Mouse (Mus musculus) urinary bladder, postnatal 4 days (tissue): Measurements from ENCODE around the gene Bub1.

Source experiments
- DNase-seq, 2 experiments: peaks; one replicate each; pipeline ENCODE4 v3.0.0; 2021 to 2022; ENCODE audit warnings: low spot score in 2 of 2

Gene Bub1

DNA sequence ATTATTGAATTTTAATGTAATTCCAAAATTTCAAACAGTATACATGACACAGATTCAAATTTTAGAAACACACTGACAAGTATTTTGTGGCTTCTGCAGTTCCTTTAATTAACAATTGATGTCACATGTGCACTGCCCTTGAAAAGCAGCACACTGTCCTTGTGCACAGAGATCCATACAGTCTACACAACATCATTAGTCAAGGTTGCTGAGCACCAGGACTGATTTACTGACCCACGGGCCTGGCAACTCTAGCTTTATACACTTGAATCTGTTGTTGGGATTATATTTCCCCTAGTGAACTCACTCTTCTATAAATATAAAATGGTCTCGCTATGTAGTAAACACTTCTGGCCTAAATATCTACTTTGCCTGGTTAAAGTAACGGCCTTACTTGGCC lies 56.7 kb downstream of the Bub1 start:
- DNase-seq, result no peak

DNA sequence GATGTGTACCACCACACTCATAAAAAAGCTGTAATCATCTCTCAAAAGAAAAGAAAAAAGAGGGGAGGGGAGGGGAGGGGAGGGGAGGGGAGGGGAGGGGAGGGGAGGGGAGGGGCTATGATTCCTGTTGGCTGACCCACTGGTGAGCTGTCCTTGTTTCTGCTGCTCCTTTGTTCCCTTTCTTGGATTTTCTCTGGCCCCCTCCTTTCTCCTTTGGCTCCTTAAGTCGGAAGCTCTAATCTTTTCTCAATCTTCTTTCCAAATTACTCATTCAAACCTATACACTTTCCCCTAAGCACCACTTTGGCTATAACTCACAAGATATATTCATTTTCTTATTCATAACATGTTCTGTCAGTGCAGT lies 57.1 kb downstream of the Bub1 start:
- no peak for DNase-seq

DNA sequence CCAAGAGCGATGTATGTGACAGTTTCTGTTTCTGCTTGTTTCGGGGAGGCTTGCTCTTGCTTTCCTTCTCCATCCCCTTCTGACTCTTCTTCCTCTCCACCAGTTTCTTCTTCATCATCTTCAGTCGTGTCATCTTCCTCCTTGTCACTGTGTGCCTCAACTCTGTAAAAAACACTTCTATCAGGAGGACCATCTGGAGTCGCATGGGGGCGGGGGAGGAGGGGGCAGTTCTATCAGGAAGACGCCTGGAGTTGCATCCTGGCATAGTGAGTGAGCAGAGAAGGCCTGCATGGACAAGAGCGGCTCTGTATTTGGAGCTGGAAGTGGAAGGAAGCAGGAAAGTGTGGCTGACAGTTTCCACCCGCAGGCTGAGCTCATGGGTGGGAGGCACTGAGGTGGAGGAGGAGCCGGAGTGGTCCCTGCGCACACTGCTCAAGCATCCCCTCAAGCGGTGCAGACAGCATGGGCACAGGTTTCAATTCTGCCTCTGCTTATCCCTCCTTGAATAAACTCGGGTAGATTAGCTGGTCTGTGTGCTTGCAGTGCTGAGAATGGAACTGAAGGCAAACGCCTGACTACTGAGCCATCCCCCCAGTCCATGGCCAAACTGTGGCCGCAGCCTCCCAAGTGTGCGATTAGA lies 57.6 kb downstream of the Bub1 start:
- DNase-seq, result no peak

DNA sequence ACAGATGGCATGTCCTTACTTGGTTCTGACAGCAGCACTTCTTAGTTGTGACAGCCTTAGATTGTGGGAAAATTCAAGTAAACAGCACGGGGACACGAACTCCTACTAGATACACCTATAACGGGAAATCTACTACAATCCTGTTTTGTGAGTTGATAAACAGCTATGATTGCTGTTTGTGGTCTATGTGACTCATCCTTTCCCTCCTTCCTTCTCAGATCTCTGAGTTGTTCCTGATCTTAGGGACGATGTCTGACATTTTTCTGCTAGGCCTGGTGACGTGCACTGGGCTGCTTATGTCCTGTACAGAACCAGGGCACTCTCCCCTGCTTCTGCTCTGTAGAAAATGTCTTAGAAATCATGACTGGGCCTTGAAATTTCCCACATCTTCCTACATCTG lies 70.1 kb downstream of the Bub1 start:
- no peak for DNase-seq

DNA sequence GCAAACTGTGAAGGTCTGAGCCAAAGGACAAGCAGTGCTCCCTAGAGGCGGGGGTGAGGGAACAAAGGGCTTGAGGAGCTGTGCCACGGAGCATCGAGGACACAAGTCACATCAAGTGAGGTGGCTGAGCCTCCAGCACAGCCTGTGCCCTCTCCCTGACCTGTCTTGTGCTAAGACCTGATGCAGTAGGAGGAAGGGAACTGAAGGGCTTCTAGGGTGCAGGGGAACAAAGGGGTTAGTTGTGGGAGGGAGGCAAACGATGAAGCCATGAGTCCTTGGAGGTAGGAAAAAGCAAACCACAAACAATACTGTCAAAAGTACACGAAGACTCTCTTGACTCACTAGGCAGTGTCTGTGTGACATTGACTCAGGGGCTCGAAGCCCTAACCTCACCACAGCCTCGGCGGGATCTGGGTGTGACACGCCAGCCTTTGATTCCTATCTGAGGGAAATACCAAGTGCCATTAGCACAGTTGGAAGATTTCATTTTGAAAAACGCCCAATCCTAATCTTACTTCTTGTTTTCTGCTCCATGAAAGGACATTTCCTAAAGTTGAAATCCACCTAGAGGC lies 71.2 kb downstream of the Bub1 start:
- no peak for DNase-seq

DNA sequence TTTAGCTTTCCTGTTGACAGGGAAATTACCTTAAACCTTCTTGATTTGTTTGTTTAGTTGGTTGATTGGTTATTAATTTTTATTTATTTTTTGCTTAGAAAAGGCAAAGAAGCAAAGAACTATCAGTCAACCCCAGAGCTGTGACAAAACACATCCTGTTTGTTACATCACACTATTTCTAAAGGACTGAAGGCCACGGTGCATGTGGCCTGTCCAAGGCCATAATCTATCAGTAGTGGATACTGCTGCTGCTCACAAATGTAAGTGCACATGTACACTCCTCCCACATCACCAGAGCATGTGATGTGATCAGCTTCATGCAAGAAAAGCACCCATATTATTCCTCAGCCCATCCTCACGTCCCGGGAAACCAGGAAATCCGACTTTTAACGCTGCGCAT lies 71.7 kb downstream of the Bub1 start:
- DNase-seq, result no peak

DNA sequence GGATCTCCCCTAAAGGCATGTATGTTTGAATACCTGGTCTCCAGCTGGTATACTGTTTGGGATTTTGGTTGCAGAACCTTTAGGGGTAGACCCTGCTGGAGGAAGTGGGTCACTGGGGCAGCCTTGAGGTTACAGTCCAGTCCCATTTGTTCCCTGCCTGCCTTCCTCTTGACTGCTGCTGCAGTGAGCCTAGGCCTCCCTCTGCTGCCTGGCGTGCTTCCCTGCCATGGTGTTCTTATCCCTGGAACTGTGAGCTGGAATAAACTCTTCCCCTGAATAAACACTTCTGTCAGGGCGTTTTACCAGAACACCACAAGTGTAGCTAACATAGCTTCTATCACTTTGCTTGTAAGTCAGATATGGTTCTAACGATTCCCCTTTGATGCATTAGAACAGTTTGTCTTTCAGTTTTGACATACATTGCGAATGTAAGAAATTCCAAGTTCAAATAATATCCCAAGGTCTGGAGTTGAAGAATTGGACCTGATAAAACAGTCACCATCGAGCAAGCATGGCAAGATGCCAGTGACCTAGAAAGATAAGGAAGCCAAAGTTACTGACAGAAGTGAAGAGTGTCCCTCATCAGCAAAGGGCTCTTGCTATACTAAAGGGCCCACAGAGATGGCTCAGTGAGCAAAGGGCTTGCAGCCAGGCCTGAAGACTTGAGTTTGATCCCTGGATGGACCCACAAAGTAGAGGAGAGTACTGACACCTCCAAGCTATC lies 72.3 kb downstream of the Bub1 start:
- DNase-seq, result no peak

DNA sequence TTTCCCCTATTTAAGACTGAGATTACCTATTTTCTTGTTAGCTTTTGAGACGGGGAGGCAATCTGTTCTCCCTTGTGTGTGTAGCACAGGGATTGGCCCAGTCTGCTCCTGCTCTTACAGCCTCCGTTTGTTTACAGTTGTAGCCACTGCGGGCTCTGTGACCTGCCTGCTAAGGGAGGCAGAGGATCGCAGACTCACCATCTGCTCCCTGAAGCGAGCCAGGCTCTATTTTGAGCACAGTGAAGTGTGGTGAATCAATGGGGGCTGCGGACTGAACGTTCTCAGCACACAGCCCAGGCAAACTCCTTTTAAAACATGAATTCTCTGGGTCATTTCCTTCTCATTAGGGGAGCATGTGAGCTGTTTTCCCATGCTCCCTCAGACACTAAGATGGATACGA lies 74.5 kb downstream of the Bub1 start:
- no peak for DNase-seq

DNA sequence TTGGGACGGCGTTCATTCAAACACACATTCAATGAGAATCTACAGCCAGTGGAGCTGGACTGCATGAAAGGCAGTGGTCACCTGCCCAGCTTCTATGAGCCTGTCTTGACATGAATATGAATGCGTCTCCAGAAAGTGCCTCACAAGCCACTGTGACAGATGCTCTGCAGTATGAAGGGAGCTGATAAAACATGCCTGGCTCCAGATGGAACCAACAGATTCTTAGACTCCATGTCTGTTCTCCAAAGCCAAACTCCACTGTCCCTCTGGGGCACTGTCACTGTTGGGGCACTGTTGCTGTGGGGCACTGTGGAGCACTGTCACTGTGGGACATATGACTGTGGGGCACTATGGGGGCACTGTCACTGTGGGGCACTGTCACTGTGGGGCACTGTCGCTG lies 77.6 kb downstream of the Bub1 start:
- no peak for DNase-seq

DNA sequence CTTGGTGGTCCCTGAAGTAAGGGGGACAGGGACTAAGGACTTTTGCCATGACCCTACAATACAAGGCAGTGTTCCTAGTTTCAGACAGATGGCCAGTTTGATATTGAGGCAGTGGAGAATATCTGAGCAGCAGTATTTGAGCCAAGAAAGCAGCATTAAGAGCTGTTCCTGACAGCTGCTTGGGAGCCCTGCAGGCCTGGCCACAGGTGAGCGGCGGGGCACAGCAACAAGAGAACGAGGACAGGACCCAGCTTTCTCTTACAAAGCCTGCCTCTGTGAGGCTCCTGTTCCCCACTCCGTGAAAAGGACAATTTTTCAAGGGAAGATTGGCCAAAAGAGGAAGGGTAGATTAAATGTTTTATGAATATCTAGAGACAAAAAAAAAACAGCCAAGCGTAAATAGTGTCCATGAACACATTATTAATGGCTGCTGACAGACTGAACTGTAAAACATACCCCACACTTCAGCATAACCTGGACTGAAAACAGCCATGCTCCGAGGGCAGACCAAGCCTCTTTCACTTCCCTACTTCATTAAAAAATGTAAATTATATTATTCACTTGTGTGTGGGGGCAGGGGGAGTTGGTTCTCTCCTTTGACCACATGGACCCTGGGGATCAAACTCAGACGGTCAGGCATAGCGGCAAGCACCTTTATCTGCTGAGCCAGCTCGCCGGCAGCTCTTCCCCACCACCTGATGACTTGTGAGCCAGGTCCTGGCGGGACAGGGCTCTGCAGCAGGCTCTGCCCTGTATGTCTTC lies 79.6 kb downstream of the Bub1 start:
- no peak for DNase-seq
